Mouse (Mus musculus) limb, embryonic 10.5 days (tissue): ENCODE data around the gene Ptprh. TPM values are rescaled to one million over a fixed set of nuclear protein-coding genes. Genes with fewer than 3 reads are reported as not detected.

ENCODE experiments used
- DNase-seq: peaks from one replicate; pipeline ENCODE4 v3.0.0-alpha.2; 2017; ENCODE audit warnings: low spot score
- H3K27ac ChIP-seq: fragments of 300-500 bp; sonication (generic); 2 replicates; pipeline ENCODE4 v1.5.1; 2016; ENCODE audit warnings: mild to moderate bottlenecking
- H3K27me3 ChIP-seq: fragments of 300-500 bp; sonication (generic); 2 replicates; pipeline ENCODE4 v1.6.1; 2016; ENCODE audit warnings: low read depth, mild to moderate bottlenecking; ENCODE audit not compliant: poor library complexity, severe bottlenecking
- H3K36me3 ChIP-seq: fragments of 300-500 bp; sonication (generic); 2 replicates; pipeline ENCODE4 v1.6.1; 2016; ENCODE audit warnings: mild to moderate bottlenecking, moderate library complexity
- H3K4me1 ChIP-seq: fragments of 300-500 bp; sonication (generic); 2 replicates; pipeline ENCODE4 v1.6.1; 2016
- H3K4me3 ChIP-seq: fragments of 300-500 bp; sonication (generic); 2 replicates; pipeline ENCODE4 v1.5.1; 2016; ENCODE audit warnings: mild to moderate bottlenecking, moderate library complexity
- H3K9me3 ChIP-seq: fragments of 300-500 bp; sonication (generic); replicated peaks from 2 replicates; pipeline ENCODE4 v1.6.1; 2016; ENCODE audit warnings: mild to moderate bottlenecking
- WGBS: fragments of 180-500 bp; shearing (Covaris S2); methylation state at CpG from one replicate; pipeline ENCODE4 v1.1.7; 2016; 5-methylcytosine and 5-hydroxymethylcytosine counted together
- polyA plus RNA-seq: library from polyadenylated mRNA; unstranded; fragments of >200 nt; fragmentation: Nextera tagmentation; extraction: Ambion mirVana; gene quantifications from 2 replicates; pipeline ENCODE4 v1.2.1, GENCODE M21; 2016

Gene Ptprh
- not detected in 2 replicates for polyA plus RNA-seq

GRCm38 (mm10) chr7:4603873-4604272 is at the start of gene Ptprh:
Ptprh (minus strand) TSS chr7:4604041.
- no peaks in the 10 kb centered on the region for H3K9me3 ChIP-seq
- no peaks in the 10 kb centered on the region for H3K4me1 ChIP-seq
- H3K27ac ChIP-seq, result no peak within 1 kb of the TSS
- H3K36me3 ChIP-seq, result no peaks in the 10 kb centered on the region
- no peaks in the 10 kb centered on the region for H3K27me3 ChIP-seq
- WGBS, result 86% methylated on average over 6 of the region's 6 CpGs
- DNase-seq, result no peak
- H3K4me3 ChIP-seq, result no peak within 1 kb of the TSS

- Histone ChIP-seq H3K27me3 (no peaks in the 10 kb centered on the region), H3K4me1 (peaks cover 30% of the 10 kb centered on the region), H3K27ac (no peak overlapping the region), H3K36me3 (peaks cover 36% of the 10 kb centered on the region), H3K9me3 (no peaks in the 10 kb centered on the region), H3K4me3 (no peak overlapping the region)
- 82% methylated on average over 5 of the region's 5 CpGs for WGBS
- no peak for DNase-seq
Measured at GRCm38 (mm10) chr7:4653351-4653750, 49.5 kb upstream of the Ptprh start.

- Histone ChIP-seq H3K4me1 (peaks cover 25% of the 10 kb centered on the region), H3K27me3 (no peaks in the 10 kb centered on the region), H3K36me3 (peaks cover 36% of the 10 kb centered on the region), H3K4me3 (no peak overlapping the region), H3K9me3 (no peaks in the 10 kb centered on the region), H3K27ac (no peak overlapping the region)
- DNase-seq, result no peak
- whole genome bisulfite sequencing, result 94% methylated on average over 5 of the region's 5 CpGs
Measured at GRCm38 (mm10) chr7:4652726-4653125, 48.9 kb upstream of the Ptprh start.

- Histone ChIP-seq H3K9me3 (no peaks in the 10 kb centered on the region), H3K4me1 (peaks cover 14% of the 10 kb centered on the region), H3K4me3 (no peak overlapping the region), H3K27ac (no peak overlapping the region), H3K27me3 (no peaks in the 10 kb centered on the region), H3K36me3 (peaks cover 46% of the 10 kb centered on the region)
- WGBS, result 79% methylated on average over 8 of the region's 8 CpGs
- no peak for DNase-seq
Measured at GRCm38 (mm10) chr7:4651581-4651980, 47.7 kb upstream of the Ptprh start.

GRCm38 (mm10) chr7:4647992-4648391 is 44.2 kb upstream of the Ptprh start:
- Histone ChIP-seq H3K9me3 (no peaks in the 10 kb centered on the region), H3K27me3 (no peaks in the 10 kb centered on the region), H3K4me3 (no peak overlapping the region), H3K36me3 (peaks cover 65% of the 10 kb centered on the region), H3K4me1 (no peaks in the 10 kb centered on the region), H3K27ac (no peak overlapping the region)
- WGBS, result 98% methylated on average over 2 of the region's 2 CpGs
- DNase-seq, result no peak

- no peaks in the 10 kb centered on the region for H3K4me1 ChIP-seq
- 77% methylated on average over 6 of the region's 6 CpGs for WGBS
- no peak overlapping the region for H3K27ac ChIP-seq
- H3K9me3 ChIP-seq, result no peaks in the 10 kb centered on the region
- no peaks in the 10 kb centered on the region for H3K27me3 ChIP-seq
- no peak for DNase-seq
- H3K4me3 ChIP-seq, result no peak overlapping the region
- H3K36me3 ChIP-seq, result peaks cover 65% of the 10 kb centered on the region
Measured at GRCm38 (mm10) chr7:4647291-4647690, 43.5 kb upstream of the Ptprh start.

GRCm38 (mm10) chr7:4646806-4647205 is 43.0 kb upstream of the Ptprh start:
- H3K4me1 ChIP-seq, result no peaks in the 10 kb centered on the region
- H3K9me3 ChIP-seq, result no peaks in the 10 kb centered on the region
- H3K27ac ChIP-seq, result no peak overlapping the region
- peaks cover 65% of the 10 kb centered on the region for H3K36me3 ChIP-seq
- H3K27me3 ChIP-seq, result no peaks in the 10 kb centered on the region
- 89% methylated on average over 3 of the region's 3 CpGs for WGBS
- no peak for DNase-seq
- H3K4me3 ChIP-seq, result no peak overlapping the region

- Histone ChIP-seq H3K4me1 (no peaks in the 10 kb centered on the region), H3K27ac (no peak overlapping the region), H3K4me3 (no peak overlapping the region), H3K27me3 (no peaks in the 10 kb centered on the region), H3K36me3 (peaks cover 92% of the 10 kb centered on the region), H3K9me3 (no peaks in the 10 kb centered on the region)
- 94% methylated on average over 6 of the region's 6 CpGs for WGBS
- DNase-seq, result no peak
Measured at GRCm38 (mm10) chr7:4643225-4643624, 39.4 kb upstream of the Ptprh start.

- Histone ChIP-seq H3K27me3 (no peaks in the 10 kb centered on the region), H3K4me3 (no peak overlapping the region), H3K9me3 (no peaks in the 10 kb centered on the region), H3K4me1 (no peaks in the 10 kb centered on the region), H3K36me3 (peaks cover 99% of the 10 kb centered on the region), H3K27ac (no peak overlapping the region)
- WGBS, result 94% methylated on average over 7 of the region's 7 CpGs
- no peak for DNase-seq
Measured at GRCm38 (mm10) chr7:4641956-4642355, 38.1 kb upstream of the Ptprh start.

GRCm38 (mm10) chr7:4641155-4641554 is 37.3 kb upstream of the Ptprh start:
- no peak for DNase-seq
- 86% methylated on average over 11 of the region's 11 CpGs for WGBS

GRCm38 (mm10) chr7:4636179-4636578 is 32.3 kb upstream of the Ptprh start:
- Histone ChIP-seq H3K4me1 (no peaks in the 10 kb centered on the region), H3K4me3 (no peak overlapping the region), H3K36me3 (peaks cover 96% of the 10 kb centered on the region), H3K27me3 (no peaks in the 10 kb centered on the region), H3K27ac (no peak overlapping the region), H3K9me3 (no peaks in the 10 kb centered on the region)
- DNase-seq, result no peak
- WGBS, result 88% methylated on average over 4 of the region's 4 CpGs

More at GRCm38 (mm10) chr7:4641155-4641554, 37.3 kb upstream of the Ptprh start:
- no peak overlapping the region for H3K27ac ChIP-seq
- H3K9me3 ChIP-seq, result no peaks in the 10 kb centered on the region
- H3K27me3 ChIP-seq, result no peaks in the 10 kb centered on the region
- H3K36me3 ChIP-seq, result peaks cover 100% of the 10 kb centered on the region
- H3K4me3 ChIP-seq, result no peak overlapping the region
- H3K4me1 ChIP-seq, result no peaks in the 10 kb centered on the region

- 94% methylated on average over 4 of the region's 4 CpGs for WGBS
- Histone ChIP-seq H3K4me1 (no peaks in the 10 kb centered on the region), H3K36me3 (peaks cover 78% of the 10 kb centered on the region)
Measured at GRCm38 (mm10) chr7:4631031-4631430, 27.2 kb upstream of the Ptprh start, which contains the start of gene Tmem86b. Tmem86b (minus strand) TSS chr7:4631422.

GRCm38 (mm10) chr7:4630198-4630597 is 26.4 kb upstream of the Ptprh start:
- H3K4me1 ChIP-seq, result no peaks in the 10 kb centered on the region
- peaks cover 71% of the 10 kb centered on the region for H3K36me3 ChIP-seq
- WGBS, result 100% methylated on average over 1 of the region's 1 CpGs

More at GRCm38 (mm10) chr7:4631031-4631430, 27.2 kb upstream of the Ptprh start, which contains the start of gene Tmem86b:
- H3K27ac ChIP-seq, result no peak within 1 kb of the TSS
- H3K27me3 ChIP-seq, result no peaks in the 10 kb centered on the region
- no peaks in the 10 kb centered on the region for H3K9me3 ChIP-seq
- no peak for DNase-seq
- no peak within 1 kb of the TSS for H3K4me3 ChIP-seq

GRCm38 (mm10) chr7:4629586-4629985 is 25.7 kb upstream of the Ptprh start:
- no peaks in the 10 kb centered on the region for H3K9me3 ChIP-seq
- no peak overlapping the region for H3K4me3 ChIP-seq
- H3K4me1 ChIP-seq, result no peaks in the 10 kb centered on the region
- WGBS, result 88% methylated on average over 5 of the region's 5 CpGs
- no peak overlapping the region for H3K27ac ChIP-seq
- no peak for DNase-seq
- peaks cover 66% of the 10 kb centered on the region for H3K36me3 ChIP-seq
- H3K27me3 ChIP-seq, result no peaks in the 10 kb centered on the region

More at GRCm38 (mm10) chr7:4630198-4630597, 26.4 kb upstream of the Ptprh start:
- Histone ChIP-seq H3K4me3 (no peak overlapping the region), H3K27me3 (no peaks in the 10 kb centered on the region), H3K9me3 (no peaks in the 10 kb centered on the region), H3K27ac (no peak overlapping the region)
- no peak for DNase-seq
